Mouse (Mus musculus): ENCODE measurements around the gene Gm12248.
A peak's percentile ranks its signal among the peaks of the same experiment; 100 is the strongest.

Gm12248 gene

GRCm38 (mm10) chr11:58107664-58108337, 14.9 kb upstream of the Gm12248 start:
- TF ChIP-seq GATA4 (IDR thresholded peaks at IDR 0.05; ENCODE audit: insufficient replicate concordance, low read length): no peak

GRCm38 (mm10) chr11:58107009-58107408, 14.1 kb upstream of the Gm12248 start:
- no peak for TF ChIP-seq GATA4 (IDR thresholded peaks at IDR 0.05; ENCODE audit: insufficient replicate concordance, low read length)

GRCm38 (mm10) chr11:58104351-58104791, 11.4 kb upstream of the Gm12248 start:
- TF ChIP-seq GATA4 (IDR thresholded peaks at IDR 0.05; ENCODE audit: insufficient replicate concordance, low read length): no peak

- TF ChIP-seq GATA4 (IDR thresholded peaks at IDR 0.05; ENCODE audit: insufficient replicate concordance, low read length): peak; percentile 68; the same call in 1 of the 2 replicates
These were observed 10.9 kb upstream of the Gm12248 start, which contains the start of gene Cnot8 for GRCm38 (mm10) chr11:58103697-58104306. Gene Cnot8, plus strand, starts transcription at chr11:58104153.

GRCm38 (mm10) chr11:58103344-58103653, 10.4 kb upstream of the Gm12248 start:
- no peak for TF ChIP-seq GATA4 (IDR thresholded peaks at IDR 0.05; ENCODE audit: insufficient replicate concordance, low read length)

DNA sequence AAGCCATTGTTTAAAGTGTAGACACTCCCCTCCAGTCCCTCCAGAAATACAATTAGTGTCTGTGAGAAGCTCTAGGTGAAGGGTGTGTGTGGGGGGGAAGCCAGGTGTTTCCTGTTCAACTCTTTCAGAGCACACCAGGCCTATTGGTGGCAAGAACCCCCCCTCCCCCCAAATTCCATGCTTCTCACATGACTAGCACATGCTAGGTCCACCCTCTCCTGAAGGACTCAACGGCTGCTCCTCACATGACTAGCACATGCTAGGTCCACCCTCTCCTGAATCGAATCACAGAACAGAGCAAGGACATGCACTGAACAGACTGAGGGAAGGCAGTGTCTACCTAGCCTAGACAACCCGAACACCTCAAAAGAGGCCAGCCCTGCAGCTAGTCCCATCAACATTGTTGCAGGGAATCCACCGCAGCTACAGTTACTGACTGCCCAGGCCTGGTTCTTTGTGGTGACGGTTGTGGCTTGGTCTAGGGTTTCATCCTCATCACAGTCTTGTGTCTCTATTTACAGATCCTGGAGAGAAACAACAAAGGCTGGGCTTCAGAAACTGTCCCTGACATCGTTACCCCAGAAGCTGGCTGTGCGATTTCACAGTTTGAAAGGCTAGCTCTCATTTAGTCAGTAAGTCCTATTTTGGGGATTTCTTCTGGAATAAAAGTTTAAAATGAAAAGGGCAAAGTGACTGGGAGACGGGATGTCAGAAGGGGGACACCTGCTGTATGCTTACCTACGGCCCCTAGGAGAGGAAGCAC, 9.8 kb upstream of the Gm12248 start:
- TF ChIP-seq GATA4 (IDR thresholded peaks at IDR 0.05; ENCODE audit: insufficient replicate concordance, low read length): no peak

DNA sequence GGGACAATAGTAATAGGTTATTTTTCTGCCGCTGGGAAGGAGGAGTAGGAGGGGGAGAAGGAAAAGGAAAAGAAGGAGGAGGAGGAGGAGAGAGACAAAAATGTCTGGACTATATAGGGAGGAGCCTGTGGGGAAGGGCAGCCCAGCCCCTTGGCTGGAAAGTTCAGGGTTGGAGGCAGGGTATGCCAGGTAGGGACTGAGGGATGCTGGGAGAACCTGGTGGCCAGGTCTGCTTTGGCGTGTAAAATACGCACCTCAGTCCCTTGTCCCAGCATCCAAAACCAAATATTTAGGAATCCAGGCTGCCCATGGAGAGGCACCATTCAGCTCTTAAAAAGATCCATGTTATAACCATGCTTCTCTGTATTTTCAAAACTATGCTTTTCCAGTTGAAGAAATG, 9.2 kb upstream of the Gm12248 start:
- no peak for TF ChIP-seq GATA4 (IDR thresholded peaks at IDR 0.05; ENCODE audit: insufficient replicate concordance, low read length)

GRCm38 (mm10) chr11:58101194-58101720, 8.3 kb upstream of the Gm12248 start:
- TF ChIP-seq GATA4 (IDR thresholded peaks at IDR 0.05; ENCODE audit: insufficient replicate concordance, low read length): no peak

DNA sequence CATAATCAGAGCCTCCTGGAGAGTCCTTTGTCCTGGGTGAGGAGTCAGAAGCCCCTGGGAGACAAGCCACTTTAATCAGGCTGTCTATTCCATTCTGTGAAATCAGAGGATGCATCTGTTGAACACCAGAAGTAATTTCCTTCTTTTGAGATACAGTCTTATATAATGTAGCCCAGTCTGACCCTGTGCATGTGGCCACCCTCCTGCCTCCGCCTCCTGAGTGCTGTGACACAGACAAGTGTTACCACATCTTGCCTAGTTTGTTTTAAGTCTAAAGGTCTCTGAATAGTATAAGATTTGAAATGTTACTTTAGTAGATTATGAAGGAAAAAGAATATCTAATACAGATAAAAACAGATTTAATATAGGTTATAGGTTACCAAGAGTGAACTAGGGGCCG, 7.1 kb upstream of the Gm12248 start:
- no peak for TF ChIP-seq GATA4 (IDR thresholded peaks at IDR 0.05; ENCODE audit: insufficient replicate concordance, low read length)

GRCm38 (mm10) chr11:58097621-58098365, 4.9 kb upstream of the Gm12248 start:
- TF ChIP-seq GATA4 (IDR thresholded peaks at IDR 0.05; ENCODE audit: insufficient replicate concordance, low read length): no peak

- no peak for TF ChIP-seq GATA4 (IDR thresholded peaks at IDR 0.05; ENCODE audit: insufficient replicate concordance, low read length)
These were observed 4.1 kb upstream of the Gm12248 start for GRCm38 (mm10) chr11:58096821-58097620.

GRCm38 (mm10) chr11:58096160-58096559, 3.2 kb upstream of the Gm12248 start:
- TF ChIP-seq GATA4 (IDR thresholded peaks at IDR 0.05; ENCODE audit: insufficient replicate concordance, low read length): no peak

DNA sequence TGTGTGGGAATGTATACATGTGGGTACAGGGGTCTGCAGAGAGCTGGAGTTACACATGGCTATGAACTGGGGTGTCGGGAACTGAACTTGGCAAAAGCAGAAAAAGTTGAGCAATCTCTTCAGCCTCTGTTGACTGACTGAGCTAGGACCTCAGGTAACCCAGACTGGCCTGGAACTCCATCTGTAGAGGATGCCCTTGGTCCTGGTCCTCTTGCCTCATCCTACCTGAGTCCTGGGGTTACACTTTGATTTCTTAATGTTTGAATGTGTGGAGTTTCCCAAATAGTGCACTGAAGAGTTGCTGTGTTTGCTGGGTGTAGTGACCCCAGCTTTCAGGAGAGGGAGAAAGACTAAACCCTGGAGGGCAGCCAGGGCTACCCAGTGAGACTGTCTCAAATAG, 2.6 kb upstream of the Gm12248 start:
- TF ChIP-seq GATA4 (IDR thresholded peaks at IDR 0.05; ENCODE audit: insufficient replicate concordance, low read length): no peak

DNA sequence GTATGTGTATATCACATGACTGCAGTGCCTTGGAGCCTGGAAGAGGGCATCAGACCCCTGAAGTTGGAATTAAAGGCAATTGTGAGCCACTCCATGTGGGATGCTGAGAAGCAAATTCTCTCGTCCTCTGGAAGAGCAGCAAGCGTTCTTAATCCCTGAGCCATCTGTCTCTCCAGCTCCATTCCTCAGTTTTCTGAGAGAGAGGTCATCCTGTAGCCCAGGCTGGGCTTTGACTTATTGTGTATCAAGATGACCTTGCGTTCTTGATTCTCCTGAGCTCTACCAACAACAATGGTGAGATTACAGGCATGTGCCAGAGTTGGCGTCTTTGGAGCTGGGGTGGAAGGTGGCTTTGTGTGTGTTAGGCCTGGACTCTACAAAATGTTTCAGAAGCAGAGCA, 1.8 kb upstream of the Gm12248 start:
- TF ChIP-seq GATA4 (IDR thresholded peaks at IDR 0.05; ENCODE audit: insufficient replicate concordance, low read length): no peak

Data from liver, adult (tissue).